ENCODE assay signal across 8 mouse cellular contexts in genomic region chr5:29569378-29570280, GRCm38 (mm10). TPM values are rescaled to one million over a fixed set of nuclear protein-coding genes. Genes with fewer than 3 reads are reported as not detected.
DNase-seq lines count a peak whose midpoint lies in the region; ATAC-seq and TF ChIP-seq lines count a peak whose summit lies in the region.

No protein-coding gene starts in this region.

- no peak for DNase-seq in frontal cortex, postnatal 14 days (ENCODE audit: low spot score in 2 of 2)
- DNase-seq in urinary bladder, postnatal 10 days (ENCODE audit: low spot score), result peak; percentile 17
- no peak for DNase-seq in urinary bladder, adult 2 months (ENCODE audit: low spot score)
- DNase-seq in hindbrain, embryonic 10.5 days (ENCODE audit: low spot score), result no peak
- no peak for DNase-seq in cerebellum, adult 11-12 months

- H3K36me3 ChIP-seq in hindbrain, embryonic 10.5 days, result peaks cover 35% of the 10 kb centered on the region
- peaks cover 38% of the 10 kb centered on the region for H3K36me3 ChIP-seq in liver, embryonic 12.5 days
- peaks cover 4% of the 10 kb centered on the region; the same call in 1 of the 2 replicates for H3K36me3 ChIP-seq in small intestine, adult 2 months (ENCODE audit: control insufficient read depth, insufficient read depth, low read length)

- TF ChIP-seq POLR2A in small intestine, adult 2 months (IDR thresholded peaks at IDR 0.05; ENCODE audit: low read depth, low read length), result no peak

- 2% methylated on average over 66 of the region's 67 CpGs for WGBS in hindbrain, embryonic 10.5 days
- 2% methylated on average over 67 of the region's 67 CpGs for WGBS in liver, embryonic 12.5 days (ENCODE audit: insufficient replicate concordance)
- 2% methylated on average over 65 of the region's 67 CpGs for WGBS in small intestine, adult 2 months

- peak overlapping the region; percentile 97 for H3K4me2 ChIP-seq in liver, embryonic 12.5 days

- peak; percentile 54 for ATAC-seq in frontal cortex, adult (ENCODE audit: low TSS enrichment)
- peak; percentile 86 for ATAC-seq in liver, embryonic 12.5 days

- H3K9me3 ChIP-seq in hindbrain, embryonic 10.5 days, result no peaks in the 10 kb centered on the region
- no peaks in the 10 kb centered on the region for H3K9me3 ChIP-seq in liver, embryonic 12.5 days (replicated peaks)

- H3K9ac ChIP-seq in liver, embryonic 12.5 days, result peak overlapping the region; percentile 90

- TF ChIP-seq CTCF in small intestine, adult 2 months (IDR thresholded peaks at IDR 0.05; ENCODE audit: extremely low read depth, insufficient read length, insufficient replicate concordance, low read depth, low read length), result peak; percentile 32; the same call in 1 of the 2 replicates

- H3K27ac ChIP-seq in hindbrain, embryonic 10.5 days, result peak overlapping the region; percentile 92
- peak overlapping the region; percentile 96 for H3K27ac ChIP-seq in liver, embryonic 12.5 days
- peak overlapping the region; percentile 79 for H3K27ac ChIP-seq in small intestine, adult 2 months (ENCODE audit: insufficient read depth, low read depth, low read length)

- peaks cover 4% of the 10 kb centered on the region; the same call in 1 of the 2 replicates for H3K27me3 ChIP-seq in hindbrain, embryonic 10.5 days (ENCODE audit: insufficient read depth, poor library complexity, severe bottlenecking)
- no peaks in the 10 kb centered on the region for H3K27me3 ChIP-seq in liver, embryonic 12.5 days (replicated peaks)
- no peaks in the 10 kb centered on the region for H3K27me3 ChIP-seq in small intestine, adult 2 months (ENCODE audit: control insufficient read depth, insufficient read depth, low read length)

- peak overlapping the region; percentile 82 for H3K4me3 ChIP-seq in hindbrain, embryonic 10.5 days
- peak overlapping the region; percentile 80 for H3K4me3 ChIP-seq in liver, embryonic 12.5 days
- peak overlapping the region; percentile 81 for H3K4me3 ChIP-seq in small intestine, adult 2 months (ENCODE audit: low read depth, low read length)

- H3K4me1 ChIP-seq in hindbrain, embryonic 10.5 days (replicated peaks), result peaks cover 14% of the 10 kb centered on the region
- H3K4me1 ChIP-seq in liver, embryonic 12.5 days, result peaks cover 28% of the 10 kb centered on the region
- H3K4me1 ChIP-seq in small intestine, adult 2 months (ENCODE audit: control insufficient read depth, insufficient read depth, insufficient read length, low read length), result peaks cover 4% of the 10 kb centered on the region

RNA-seq across cellular contexts. Expression of gene Ube3c, which starts 0.6 kb away (rescaled TPM):
- polyA plus RNA-seq in urinary bladder, adult 2 months (2012; rRNA removed), result 20.1 and 20.3 TPM in 2 replicates
- polyA plus RNA-seq in hindbrain, embryonic 10.5 days (2016; fragmentation: Nextera tagmentation; extraction: Ambion mirVana), result 23.3 and 23.7 TPM in 2 replicates
- 28.2 and 28.7 TPM in 2 replicates for polyA plus RNA-seq in liver, embryonic 12.5 days (2016; fragmentation: Nextera tagmentation; extraction: Ambion mirVana)
- 3.0 and 6.3 TPM in 2 replicates for polyA plus RNA-seq in small intestine, adult 2 months (2012; rRNA removed)
